Mouse (Mus musculus): ENCODE data around the gene Mtus2. TPM values are rescaled to one million over a fixed set of nuclear protein-coding genes. Genes with fewer than 3 reads are reported as not detected.

Gene Mtus2
- polyA plus RNA-seq, 1 experiment from 2014 or later = 20.4 TPM

- no peaks in the 10 kb centered on the region for H3K36me3 ChIP-seq (ENCODE audit: control insufficient read depth, insufficient read depth, low read length)
- H3K9ac ChIP-seq (ENCODE audit: low read depth, low read length) = no peak overlapping the region
- H3K4me1 ChIP-seq (ENCODE audit: control insufficient read depth, insufficient read depth, low read length) = no peaks in the 10 kb centered on the region
- H3K9me3 ChIP-seq (ENCODE audit: control insufficient read depth, low read length) = no peaks in the 10 kb centered on the region
- H3K4me3 ChIP-seq (ENCODE audit: low read length) = no peak overlapping the region
- H3K4me2 ChIP-seq (ENCODE audit: low read depth, low read length) = no peak overlapping the region
- ATAC-seq = no peak
- no peaks in the 10 kb centered on the region for H3K27me3 ChIP-seq (replicated peaks; ENCODE audit: control insufficient read depth, insufficient read depth, low read length)
- no peak overlapping the region for H3K27ac ChIP-seq (ENCODE audit: low read length)
- 87% methylated on average over 5 of the region's 5 CpGs for WGBS
Observed at GRCm38 (mm10) chr5:147969566-147969965, 12.4 kb downstream of the Mtus2 start.

GRCm38 (mm10) chr5:147976001-147976400 is 18.9 kb downstream of the Mtus2 start:
- 49% methylated on average over 13 of the region's 13 CpGs for WGBS

GRCm38 (mm10) chr5:147980606-147981005 is 23.5 kb downstream of the Mtus2 start:
- Histone ChIP-seq H3K36me3 (ENCODE audit: control insufficient read depth, insufficient read depth, low read length) (no peaks in the 10 kb centered on the region), H3K4me1 (ENCODE audit: control insufficient read depth, insufficient read depth, low read length) (no peaks in the 10 kb centered on the region), H3K4me3 (ENCODE audit: low read length) (no peak overlapping the region), H3K9me3 (ENCODE audit: control insufficient read depth, low read length) (no peaks in the 10 kb centered on the region), H3K4me2 (ENCODE audit: low read depth, low read length) (no peak overlapping the region), H3K27me3 (replicated peaks; ENCODE audit: control insufficient read depth, insufficient read depth, low read length) (no peaks in the 10 kb centered on the region), H3K9ac (ENCODE audit: low read depth, low read length) (no peak overlapping the region), H3K27ac (ENCODE audit: low read length) (no peak overlapping the region)
- no peak for ATAC-seq
- WGBS = 81% methylated on average over 13 of the region's 13 CpGs

More at GRCm38 (mm10) chr5:147976001-147976400, 18.9 kb downstream of the Mtus2 start:
- no peaks in the 10 kb centered on the region for H3K27me3 ChIP-seq (replicated peaks; ENCODE audit: control insufficient read depth, insufficient read depth, low read length)
- no peak overlapping the region for H3K9ac ChIP-seq (ENCODE audit: low read depth, low read length)
- H3K36me3 ChIP-seq (ENCODE audit: control insufficient read depth, insufficient read depth, low read length) = no peaks in the 10 kb centered on the region
- no peak for ATAC-seq
- H3K27ac ChIP-seq (ENCODE audit: low read length) = no peak overlapping the region
- H3K4me2 ChIP-seq (ENCODE audit: low read depth, low read length) = no peak overlapping the region
- no peak overlapping the region for H3K4me3 ChIP-seq (ENCODE audit: low read length)
- H3K4me1 ChIP-seq (ENCODE audit: control insufficient read depth, insufficient read depth, low read length) = no peaks in the 10 kb centered on the region
- H3K9me3 ChIP-seq (ENCODE audit: control insufficient read depth, low read length) = no peaks in the 10 kb centered on the region

- Histone ChIP-seq H3K4me3 (ENCODE audit: low read length) (no peak overlapping the region), H3K27me3 (replicated peaks; ENCODE audit: control insufficient read depth, insufficient read depth, low read length) (no peaks in the 10 kb centered on the region), H3K9me3 (ENCODE audit: control insufficient read depth, low read length) (no peaks in the 10 kb centered on the region), H3K9ac (ENCODE audit: low read depth, low read length) (no peak overlapping the region), H3K36me3 (ENCODE audit: control insufficient read depth, insufficient read depth, low read length) (no peaks in the 10 kb centered on the region), H3K27ac (ENCODE audit: low read length) (no peak overlapping the region), H3K4me1 (ENCODE audit: control insufficient read depth, insufficient read depth, low read length) (no peaks in the 10 kb centered on the region), H3K4me2 (ENCODE audit: low read depth, low read length) (no peak overlapping the region)
- no peak for ATAC-seq
- WGBS = 75% methylated on average over 4 of the region's 4 CpGs
Observed at GRCm38 (mm10) chr5:147990289-147990688, 33.2 kb downstream of the Mtus2 start.

- no peaks in the 10 kb centered on the region for H3K36me3 ChIP-seq (ENCODE audit: control insufficient read depth, insufficient read depth, low read length)
- H3K27me3 ChIP-seq (replicated peaks; ENCODE audit: control insufficient read depth, insufficient read depth, low read length) = no peaks in the 10 kb centered on the region
- no peaks in the 10 kb centered on the region for H3K4me1 ChIP-seq (ENCODE audit: control insufficient read depth, insufficient read depth, low read length)
- H3K9ac ChIP-seq (ENCODE audit: low read depth, low read length) = no peak overlapping the region
- no peak overlapping the region for H3K4me2 ChIP-seq (ENCODE audit: low read depth, low read length)
- H3K4me3 ChIP-seq (ENCODE audit: low read length) = no peak overlapping the region
- H3K27ac ChIP-seq (ENCODE audit: low read length) = no peak overlapping the region
- 70% methylated on average over 10 of the region's 10 CpGs for WGBS
- H3K9me3 ChIP-seq (ENCODE audit: control insufficient read depth, low read length) = no peaks in the 10 kb centered on the region
- ATAC-seq = no peak
Observed at GRCm38 (mm10) chr5:147990775-147991174, 33.7 kb downstream of the Mtus2 start.

- 0 out of 2 replicates have a peak overlapping the region, but pooled peaks have one; percentile 41 for H3K9ac ChIP-seq (ENCODE audit: low read depth, low read length)
- no peaks in the 10 kb centered on the region for H3K4me1 ChIP-seq (ENCODE audit: control insufficient read depth, insufficient read depth, low read length)
- 11% methylated on average over 20 of the region's 20 CpGs for WGBS
- H3K36me3 ChIP-seq (ENCODE audit: control insufficient read depth, insufficient read depth, low read length) = no peaks in the 10 kb centered on the region
- H3K27me3 ChIP-seq (replicated peaks; ENCODE audit: control insufficient read depth, insufficient read depth, low read length) = no peaks in the 10 kb centered on the region
- H3K27ac ChIP-seq (ENCODE audit: low read length) = peak overlapping the region; percentile 87
- peak; percentile 93 for ATAC-seq
- H3K4me3 ChIP-seq (ENCODE audit: low read length) = peak overlapping the region; percentile 33
- H3K9me3 ChIP-seq (ENCODE audit: control insufficient read depth, low read length) = no peaks in the 10 kb centered on the region
- H3K4me2 ChIP-seq (ENCODE audit: low read depth, low read length) = peak overlapping the region; percentile 47
Observed at GRCm38 (mm10) chr5:147992581-147993378, 35.7 kb downstream of the Mtus2 start.

GRCm38 (mm10) chr5:148005263-148005662 is 48.1 kb downstream of the Mtus2 start:
- WGBS = 37% methylated on average over 4 of the region's 4 CpGs
- Histone ChIP-seq H3K9ac (ENCODE audit: low read depth, low read length) (no peak overlapping the region), H3K4me1 (ENCODE audit: control insufficient read depth, insufficient read depth, low read length) (no peaks in the 10 kb centered on the region), H3K4me2 (ENCODE audit: low read depth, low read length) (no peak overlapping the region), H3K27me3 (replicated peaks; ENCODE audit: control insufficient read depth, insufficient read depth, low read length) (no peaks in the 10 kb centered on the region), H3K27ac (ENCODE audit: low read length) (no peak overlapping the region), H3K9me3 (ENCODE audit: control insufficient read depth, low read length) (no peaks in the 10 kb centered on the region), H3K4me3 (ENCODE audit: low read length) (no peak overlapping the region), H3K36me3 (ENCODE audit: control insufficient read depth, insufficient read depth, low read length) (no peaks in the 10 kb centered on the region)
- ATAC-seq = no peak

- H3K4me1 ChIP-seq (ENCODE audit: control insufficient read depth, insufficient read depth, low read length) = peaks cover 3% of the 10 kb centered on the region
- H3K4me2 ChIP-seq (ENCODE audit: low read depth, low read length) = no peak overlapping the region
- no peaks in the 10 kb centered on the region for H3K36me3 ChIP-seq (ENCODE audit: control insufficient read depth, insufficient read depth, low read length)
- H3K9ac ChIP-seq (ENCODE audit: low read depth, low read length) = no peak overlapping the region
- H3K27ac ChIP-seq (ENCODE audit: low read length) = no peak overlapping the region
- H3K9me3 ChIP-seq (ENCODE audit: control insufficient read depth, low read length) = no peaks in the 10 kb centered on the region
- ATAC-seq = no peak
- WGBS = 79% methylated on average over 5 of the region's 5 CpGs
- no peaks in the 10 kb centered on the region for H3K27me3 ChIP-seq (replicated peaks; ENCODE audit: control insufficient read depth, insufficient read depth, low read length)
- no peak overlapping the region for H3K4me3 ChIP-seq (ENCODE audit: low read length)
Observed at GRCm38 (mm10) chr5:148012156-148012555, 55.0 kb downstream of the Mtus2 start.

GRCm38 (mm10) chr5:148014133-148014854 is 57.2 kb downstream of the Mtus2 start:
- 56% methylated on average over 6 of the region's 6 CpGs for WGBS
- Histone ChIP-seq H3K9ac (ENCODE audit: low read depth, low read length) (no peak overlapping the region), H3K36me3 (ENCODE audit: control insufficient read depth, insufficient read depth, low read length) (no peaks in the 10 kb centered on the region), H3K27ac (ENCODE audit: low read length) (peak overlapping the region; percentile 70), H3K4me1 (ENCODE audit: control insufficient read depth, insufficient read depth, low read length) (peaks cover 3% of the 10 kb centered on the region), H3K9me3 (ENCODE audit: control insufficient read depth, low read length) (no peaks in the 10 kb centered on the region), H3K4me2 (ENCODE audit: low read depth, low read length) (peak overlapping the region; percentile 16; the same call in 1 of the 2 replicates), H3K27me3 (replicated peaks; ENCODE audit: control insufficient read depth, insufficient read depth, low read length) (no peaks in the 10 kb centered on the region), H3K4me3 (ENCODE audit: low read length) (no peak overlapping the region)
- ATAC-seq = peak; percentile 99
